17 mouse cellular contexts compared by ENCODE assay signal in the genomic region with DNA sequence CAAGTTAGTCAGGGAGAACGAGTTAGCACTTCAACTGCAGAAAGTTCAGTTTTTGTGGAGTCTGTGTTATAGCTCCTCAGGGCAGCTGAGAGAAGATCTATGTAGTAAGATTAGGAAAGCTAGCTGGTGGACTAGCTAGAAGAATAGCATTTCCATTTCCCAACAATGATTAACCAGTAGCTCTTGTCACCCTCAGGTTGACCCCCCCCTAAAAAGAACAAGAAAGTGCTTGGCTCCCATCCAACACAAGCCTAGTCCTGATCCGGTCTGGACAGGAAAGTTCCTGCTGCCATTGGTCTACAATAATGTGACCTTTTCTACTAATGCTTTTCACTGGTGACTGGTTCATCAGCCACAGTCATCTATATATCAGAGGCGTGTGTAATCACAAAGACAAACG.
A peak's percentile ranks its signal among the peaks of the same experiment; 100 is the strongest.
DNase-seq lines count a peak whose midpoint lies in the region; ATAC-seq and TF ChIP-seq lines count a peak whose summit lies in the region.
"Had no signal": no experiment of that assay in that cellular context is flagged by ENCODE, and none has a peak within 500 bp of the region (broad histone marks: within the 10 kb centered on the region; RNA-seq: fewer than 3 reads in every experiment).

No protein-coding gene starts in this region.

- in situ Hi-C loops in Patski (cut with MboI; ENCODE audit: low pct_unique_long_range_greater_than_20kb), result no loop called here

- no peaks in the 10 kb centered on the region for H3K36me3 ChIP-seq in liver, embryonic 12.5 days
- H3K36me3 ChIP-seq in liver, embryonic 11.5 days (ENCODE audit: control insufficient read depth, insufficient read depth, low read length), result no peaks in the 10 kb centered on the region
- no peaks in the 10 kb centered on the region for H3K36me3 ChIP-seq in liver, embryonic 16.5 days (ENCODE audit: control insufficient read depth, insufficient read depth)
- H3K36me3 ChIP-seq in hindbrain, postnatal 0 days (ENCODE audit: insufficient read depth, low read length), result no peaks in the 10 kb centered on the region
- H3K36me3 ChIP-seq: heart, embryonic 10.5 days had no signal

- CTCF ChIA-PET in Patski (lab: Charles Lee), result interaction anchor here (1.0 kb wide), 1 partner anchor 14 kb away, joined by 3 read pairs; no protein-coding TSS in a partner anchor

- H3K27ac ChIP-seq in liver, embryonic 12.5 days, result no peak overlapping the region
- H3K27ac ChIP-seq in liver, embryonic 11.5 days (ENCODE audit: low read depth, low read length), result no peak overlapping the region
- no peak overlapping the region for H3K27ac ChIP-seq in liver, embryonic 16.5 days (ENCODE audit: low read length)
- no peak overlapping the region for H3K27ac ChIP-seq in hindbrain, postnatal 0 days
- H3K27ac ChIP-seq: heart, embryonic 10.5 days; macrophage had no signal

- 63% methylated on average over 4 of the region's 4 CpGs for WGBS in liver, embryonic 12.5 days (ENCODE audit: insufficient replicate concordance)
- 78% methylated on average over 4 of the region's 4 CpGs for WGBS in liver, embryonic 11.5 days
- WGBS in liver, embryonic 16.5 days (ENCODE audit: insufficient replicate concordance), result 58% methylated on average over 4 of the region's 4 CpGs
- 72% methylated on average over 4 of the region's 4 CpGs for WGBS in hindbrain, postnatal 0 days

- TF ChIP-seq CTCF in Patski (IDR thresholded peaks at IDR 0.05), result no peak
- TF ChIP-seq CTCF in hindbrain, postnatal 0 days (IDR thresholded peaks at IDR 0.05; ENCODE audit: low read depth), result no peak

- H3K27me3 ChIP-seq in liver, embryonic 12.5 days (replicated peaks), result 0 out of 2 replicates have a peak, but pooled peaks cover 2% of the 10 kb centered on the region
- H3K27me3 ChIP-seq in liver, embryonic 11.5 days (replicated peaks; ENCODE audit: control insufficient read depth, insufficient read depth, low read length), result no peaks in the 10 kb centered on the region
- no peaks in the 10 kb centered on the region for H3K27me3 ChIP-seq in Patski
- no peaks in the 10 kb centered on the region for H3K27me3 ChIP-seq in liver, embryonic 16.5 days (ENCODE audit: control insufficient read depth, insufficient read depth, low read depth, low read length)
- no peaks in the 10 kb centered on the region for H3K27me3 ChIP-seq in hindbrain, postnatal 0 days (ENCODE audit: insufficient read depth, low read length)
- H3K27me3 ChIP-seq: CH12.LX had no signal

- no peaks in the 10 kb centered on the region for H3K9me3 ChIP-seq in liver, embryonic 12.5 days (replicated peaks)
- no peaks in the 10 kb centered on the region for H3K9me3 ChIP-seq in liver, embryonic 11.5 days (ENCODE audit: control insufficient read depth, low read length)
- H3K9me3 ChIP-seq in liver, embryonic 16.5 days (replicated peaks; ENCODE audit: control insufficient read depth, low read length), result no peaks in the 10 kb centered on the region
- no peaks in the 10 kb centered on the region for H3K9me3 ChIP-seq in hindbrain, postnatal 0 days (ENCODE audit: low read length)
- H3K9me3 ChIP-seq: heart, embryonic 10.5 days had no signal

- no peak overlapping the region for H3K9ac ChIP-seq in liver, embryonic 12.5 days
- H3K9ac ChIP-seq in liver, embryonic 11.5 days (ENCODE audit: low read depth, low read length), result no peak overlapping the region
- H3K9ac ChIP-seq in liver, embryonic 16.5 days (ENCODE audit: low read depth, low read length), result no peak overlapping the region
- H3K9ac ChIP-seq in hindbrain, postnatal 0 days (replicated peaks; ENCODE audit: low read length), result no peak overlapping the region

- POLR2A ChIA-PET in Patski (lab: Charles Lee), result interaction anchor here (0.8 kb wide), 1 partner anchor 39 kb away, joined by 3 read pairs; no protein-coding TSS in a partner anchor

- ATAC-seq in liver, embryonic 12.5 days, result 0 out of 2 replicates have a peak, but pooled peaks have one; percentile 24
- ATAC-seq in liver, embryonic 11.5 days (replicated peaks; ENCODE audit: low FRiP score), result no peak
- peak; percentile 80 for ATAC-seq in Patski
- ATAC-seq in liver, embryonic 16.5 days (ENCODE audit: low read depth), result peak; percentile 50
- ATAC-seq in hindbrain, postnatal 0 days, result no peak
- ATAC-seq: forebrain, embryonic 14.5 days had no signal

- no peak overlapping the region for H3K4me2 ChIP-seq in liver, embryonic 12.5 days
- no peak overlapping the region for H3K4me2 ChIP-seq in liver, embryonic 11.5 days
- H3K4me2 ChIP-seq in liver, embryonic 16.5 days (ENCODE audit: low read depth, low read length), result no peak overlapping the region
- no peak overlapping the region for H3K4me2 ChIP-seq in hindbrain, postnatal 0 days (ENCODE audit: low read depth, low read length)

- H3K4me1 ChIP-seq in liver, embryonic 12.5 days, result no peaks in the 10 kb centered on the region
- no peaks in the 10 kb centered on the region for H3K4me1 ChIP-seq in liver, embryonic 11.5 days (replicated peaks; ENCODE audit: control insufficient read depth, insufficient read depth, low read length)
- no peaks in the 10 kb centered on the region for H3K4me1 ChIP-seq in liver, embryonic 16.5 days (ENCODE audit: control insufficient read depth, low read depth, low read length)
- no peaks in the 10 kb centered on the region for H3K4me1 ChIP-seq in hindbrain, postnatal 0 days (ENCODE audit: insufficient read depth, low read length)
- H3K4me1 ChIP-seq: heart, embryonic 10.5 days had no signal

- no peak overlapping the region for H3K4me3 ChIP-seq in liver, embryonic 12.5 days
- H3K4me3 ChIP-seq in liver, embryonic 11.5 days (ENCODE audit: low read depth, low read length), result no peak overlapping the region
- no peak overlapping the region for H3K4me3 ChIP-seq in liver, embryonic 16.5 days (ENCODE audit: low read depth, low read length)
- no peak overlapping the region for H3K4me3 ChIP-seq in hindbrain, postnatal 0 days (ENCODE audit: low read length)
- H3K4me3 ChIP-seq: heart, embryonic 10.5 days had no signal

- DNase-seq in liver, embryonic 11.5 days (ENCODE audit: low spot score), result no peak
- peak; percentile 62 for DNase-seq in Patski (ENCODE audit: low read depth, low spot score)
- DNase-seq in kidney, adult 9 months, result peak; percentile 86
- DNase-seq in layer of hippocampus, adult 11-12 months (ENCODE audit: low spot score), result no peak
- DNase-seq in hindbrain, postnatal 0 days (ENCODE audit: low spot score), result no peak
- DNase-seq in layer of hippocampus, adult 9-11 months, result no peak
- DNase-seq: cerebellum, adult 2 months; gastrocnemius, postnatal 14 days; heart, postnatal 36 days; layer of hippocampus, postnatal 36 days; midbrain, embryonic 14.5 days had no signal

Comparison
In these comparisons a context has a peak if more than half of its experiments do, and no peak if none do; other contexts are left out.
1. ATAC-seq: peak in liver, embryonic 12.5 days (single experiment), Patski (single experiment) and liver, embryonic 16.5 days (single experiment); none in liver, embryonic 11.5 days (single experiment) and hindbrain, postnatal 0 days (single experiment).
2. DNase-seq: peak in Patski (single experiment) and kidney, adult 9 months (single experiment); none in liver, embryonic 11.5 days (single experiment), layer of hippocampus, adult 11-12 months (single experiment), hindbrain, postnatal 0 days (single experiment) and layer of hippocampus, adult 9-11 months (single experiment).